Mouse (Mus musculus): Measurements from ENCODE around the gene Pih1h3b.

Pih1h3b gene

DNA sequence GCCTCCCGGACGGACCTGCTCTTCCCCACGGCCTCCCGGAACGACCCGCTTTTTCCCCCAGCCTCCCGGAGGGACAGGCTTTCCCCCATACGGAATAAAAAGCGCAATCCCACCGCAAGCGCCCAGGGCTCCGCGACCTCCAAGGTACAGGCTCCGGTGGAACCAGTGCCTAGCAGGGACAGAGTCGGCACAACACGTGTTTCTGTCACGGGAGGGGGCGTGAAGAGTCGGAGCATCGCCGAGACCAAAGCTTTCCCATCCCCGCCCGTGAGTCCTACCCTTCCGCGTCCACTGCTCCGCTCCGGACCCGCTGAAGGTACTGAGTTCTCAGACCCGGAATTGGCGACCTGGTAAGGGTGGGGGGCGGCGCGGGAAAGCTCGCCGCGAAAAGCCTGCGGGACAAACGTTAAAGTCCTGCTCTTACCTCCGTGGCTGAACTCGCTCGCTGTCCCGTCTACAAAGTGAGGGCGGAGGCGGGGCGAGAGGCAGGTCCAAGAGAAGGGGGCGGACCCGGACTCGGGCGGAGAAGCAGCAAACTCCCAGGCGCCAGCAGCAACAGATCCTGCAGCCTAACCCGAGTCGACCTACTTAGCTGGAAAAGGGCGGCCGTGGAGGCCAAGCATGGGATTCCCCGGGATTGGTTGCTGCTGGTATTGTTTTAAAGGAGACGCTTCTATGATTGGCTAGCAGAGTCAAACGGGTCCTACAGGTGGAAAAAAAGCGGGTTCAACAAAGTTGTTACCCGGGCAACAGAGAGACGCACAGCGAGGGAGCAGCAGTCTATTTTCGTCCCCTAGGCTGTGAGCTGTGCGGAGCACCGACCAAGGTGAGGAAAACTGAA lies at the start of gene Pih1h3b, which contains the start of gene Nup62cl:
Pih1h3b (plus strand) TSS at position 745 of the 841 bp plus-strand sequence.
Nup62cl (minus strand) TSS at position 578 of the 841 bp plus-strand sequence.
- in situ Hi-C loops (cut with MboI; ENCODE audit: unreplicated experiment in 2 of 2) = no loop called here

DNA sequence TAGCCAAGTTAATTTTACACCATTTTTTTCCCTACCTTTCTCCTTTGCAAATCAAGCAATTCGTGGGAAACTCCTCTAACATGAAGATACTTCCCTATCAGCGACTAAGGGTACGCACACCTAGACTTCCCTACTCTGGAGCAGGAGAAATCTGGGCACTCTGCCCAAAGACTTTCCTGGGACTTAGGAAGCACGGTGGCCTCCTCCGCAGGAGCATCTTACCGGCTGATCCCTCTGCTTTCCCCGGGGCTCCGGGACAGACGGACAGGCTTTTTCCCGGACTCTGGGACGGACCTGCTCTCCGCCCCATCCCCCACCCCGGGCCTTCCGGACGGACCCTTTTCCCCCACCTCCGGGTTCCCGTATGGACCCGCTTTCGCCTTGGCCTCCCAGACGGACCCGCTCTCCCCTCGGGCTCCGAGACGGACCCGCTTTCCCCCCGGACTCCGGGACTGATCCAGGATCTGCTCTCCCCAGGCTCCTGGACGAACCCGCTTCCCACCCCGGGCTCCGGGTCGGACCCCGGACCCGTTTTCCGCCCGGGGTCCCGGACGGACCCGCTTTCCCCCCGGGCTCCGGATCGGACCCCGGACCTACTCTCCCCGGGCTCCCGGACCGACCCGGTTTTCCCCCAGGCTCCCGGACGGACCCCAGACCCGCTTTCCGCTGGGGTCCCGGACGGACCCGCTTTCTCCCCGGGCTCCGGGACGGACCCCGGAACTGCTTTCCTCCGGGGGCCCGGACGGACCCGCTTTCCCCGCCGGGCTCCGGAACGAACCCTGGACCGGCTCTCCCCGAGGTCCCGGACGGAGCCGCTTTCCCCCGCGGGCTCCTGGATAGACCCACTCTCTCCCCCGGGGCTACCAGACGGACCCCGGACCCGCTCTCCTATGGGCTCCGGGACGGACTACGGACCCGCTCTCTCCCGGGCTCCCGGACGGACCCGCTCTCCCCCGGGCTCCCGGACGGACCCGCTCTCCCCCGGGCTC lies 1.5 kb upstream of the Pih1h3b start:
- in situ Hi-C loops (cut with MboI; ENCODE audit: unreplicated experiment in 2 of 2) = no loop called here

- in situ Hi-C loops (cut with MboI; ENCODE audit: unreplicated experiment in 2 of 2) = no loop called here
These were observed 19.9 kb downstream of the Pih1h3b start for GRCm38 (mm10) chrX:140082535-140082934.

GRCm38 (mm10) chrX:140094066-140094465 lies 31.4 kb downstream of the Pih1h3b start:
- in situ Hi-C loops (cut with MboI; ENCODE audit: unreplicated experiment in 2 of 2) = no loop called here

Measured in v-Abl transformed pro-B cells (cell line).